Mouse (Mus musculus): ENCODE data around the gene Ctnna2. TPM values are rescaled to one million over a fixed set of nuclear protein-coding genes. Genes with fewer than 3 reads are reported as not detected.

Ctnna2 gene
- polyA plus RNA-seq, 1 experiment from 2014 or later = not detected

GRCm38 (mm10) chr6:77139306-77139920 lies 840.1 kb downstream of the Ctnna2 start:
- no peak for TF ChIP-seq CTCF (IDR thresholded peaks at IDR 0.05)
- ChIA-PET CTCF (interaction anchor here (1.4 kb wide), 1 partner anchor 10 kb away, joined by 3 read pairs; no protein-coding TSS in a partner anchor), POLR2A (no interaction called here)
- in situ Hi-C loops (cut with MboI; ENCODE audit: low pct_unique_long_range_greater_than_20kb) = no loop called here
- no peaks in the 10 kb centered on the region for H3K27me3 ChIP-seq
- DNase-seq (ENCODE audit: low read depth, low spot score) = no peak
- ATAC-seq = no peak

GRCm38 (mm10) chr6:77120926-77121325 lies 858.6 kb downstream of the Ctnna2 start:
- POLR2A ChIA-PET = no interaction called here
- ATAC-seq = no peak
- CTCF ChIA-PET = no interaction called here
- in situ Hi-C loops (cut with MboI; ENCODE audit: low pct_unique_long_range_greater_than_20kb) = no loop called here
- H3K27me3 ChIP-seq = no peaks in the 10 kb centered on the region
- no peak for TF ChIP-seq CTCF (IDR thresholded peaks at IDR 0.05)
- no peak for DNase-seq (ENCODE audit: low read depth, low spot score)

- in situ Hi-C loops (cut with MboI; ENCODE audit: low pct_unique_long_range_greater_than_20kb) = no loop called here
- DNase-seq (ENCODE audit: low read depth, low spot score) (no peak), ATAC-seq (no peak)
- no peak for TF ChIP-seq CTCF (IDR thresholded peaks at IDR 0.05)
- ChIA-PET CTCF (no interaction called here), POLR2A (no interaction called here)
- H3K27me3 ChIP-seq = no peaks in the 10 kb centered on the region
These were observed 859.0 kb downstream of the Ctnna2 start for GRCm38 (mm10) chr6:77120510-77120909.

GRCm38 (mm10) chr6:77109095-77109945 lies 870.2 kb downstream of the Ctnna2 start:
- ChIA-PET CTCF (no interaction called here), POLR2A (no interaction called here)
- no peaks in the 10 kb centered on the region for H3K27me3 ChIP-seq
- no peak for TF ChIP-seq CTCF (IDR thresholded peaks at IDR 0.05)
- ATAC-seq (no peak), DNase-seq (ENCODE audit: low read depth, low spot score) (no peak)
- in situ Hi-C loops (cut with MboI; ENCODE audit: low pct_unique_long_range_greater_than_20kb) = no loop called here

GRCm38 (mm10) chr6:77101047-77101446 lies 878.5 kb downstream of the Ctnna2 start:
- CTCF ChIA-PET = no interaction called here
- no peaks in the 10 kb centered on the region for H3K27me3 ChIP-seq
- DNase-seq (ENCODE audit: low read depth, low spot score) (peak; percentile 0), ATAC-seq (no peak)
- TF ChIP-seq CTCF (IDR thresholded peaks at IDR 0.05) = no peak
- in situ Hi-C loops (cut with MboI; ENCODE audit: low pct_unique_long_range_greater_than_20kb) = no loop called here
- POLR2A ChIA-PET = no interaction called here

- POLR2A ChIA-PET = no interaction called here
- ATAC-seq = no peak
- in situ Hi-C loops (cut with MboI; ENCODE audit: low pct_unique_long_range_greater_than_20kb) = no loop called here
These were observed 881.0 kb downstream of the Ctnna2 start for GRCm38 (mm10) chr6:77098540-77098939.

GRCm38 (mm10) chr6:77075396-77076376 lies 903.8 kb downstream of the Ctnna2 start:
- ChIA-PET CTCF (interaction anchor here (1.6 kb wide), 1 partner anchor 15 kb away, joined by 6 read pairs; no protein-coding TSS in a partner anchor), POLR2A (no interaction called here)
- ATAC-seq = no peak
- no peak for TF ChIP-seq CTCF (IDR thresholded peaks at IDR 0.05)
- H3K27me3 ChIP-seq = no peaks in the 10 kb centered on the region
- DNase-seq (ENCODE audit: low read depth, low spot score) = no peak
- in situ Hi-C loops (cut with MboI; ENCODE audit: low pct_unique_long_range_greater_than_20kb) = no loop called here

More at GRCm38 (mm10) chr6:77098540-77098939, 881.0 kb downstream of the Ctnna2 start:
- no peaks in the 10 kb centered on the region for H3K27me3 ChIP-seq
- no peak for DNase-seq (ENCODE audit: low read depth, low spot score)
- TF ChIP-seq CTCF (IDR thresholded peaks at IDR 0.05) = no peak
- CTCF ChIA-PET = no interaction called here

- ATAC-seq = no peak
- no peaks in the 10 kb centered on the region for H3K27me3 ChIP-seq
- DNase-seq (ENCODE audit: low read depth, low spot score) = no peak
- no peak for TF ChIP-seq CTCF (IDR thresholded peaks at IDR 0.05)
- ChIA-PET CTCF (no interaction called here), POLR2A (no interaction called here)
- in situ Hi-C loops (cut with MboI; ENCODE audit: low pct_unique_long_range_greater_than_20kb) = no loop called here
These were observed 909.9 kb downstream of the Ctnna2 start for GRCm38 (mm10) chr6:77069595-77069994.

GRCm38 (mm10) chr6:77050690-77051089 lies 928.8 kb downstream of the Ctnna2 start:
- ChIA-PET POLR2A (no interaction called here), CTCF (interaction anchor here (0.8 to 1.7 kb wide), 2 partner anchors 11 to 12 kb away, joined by 3 to 5 read pairs; no protein-coding TSS in a partner anchor)
- TF ChIP-seq CTCF (IDR thresholded peaks at IDR 0.05) = no peak
- DNase-seq (ENCODE audit: low read depth, low spot score) (no peak), ATAC-seq (no peak)
- H3K27me3 ChIP-seq = no peaks in the 10 kb centered on the region
- in situ Hi-C loops (cut with MboI; ENCODE audit: low pct_unique_long_range_greater_than_20kb) = no loop called here

GRCm38 (mm10) chr6:77050193-77050592 lies 929.3 kb downstream of the Ctnna2 start:
- ATAC-seq (no peak), DNase-seq (ENCODE audit: low read depth, low spot score) (no peak)
- in situ Hi-C loops (cut with MboI; ENCODE audit: low pct_unique_long_range_greater_than_20kb) = no loop called here
- TF ChIP-seq CTCF (IDR thresholded peaks at IDR 0.05) = no peak
- CTCF ChIA-PET = interaction anchor here (0.8 to 1.7 kb wide), 2 partner anchors 12 kb away, joined by 3 to 5 read pairs; no protein-coding TSS in a partner anchor
- H3K27me3 ChIP-seq = no peaks in the 10 kb centered on the region
- POLR2A ChIA-PET = no interaction called here
